Mouse (Mus musculus) left cerebral cortex, adult 18-20 months (tissue): Measurements from ENCODE around the gene Mia2. TPM values are rescaled to one million over a fixed set of nuclear protein-coding genes. Genes with fewer than 3 reads are reported as not detected.

Experiments used
- DNase-seq, 2 experiments: peaks; one replicate each; pipeline ENCODE4 v3.0.0; 2021 to 2022; ENCODE audit warnings: low spot score in 2 of 2, mixed read lengths in 1 of 2
- total RNA-seq, 2 experiments: library from RNA; stranded (reverse); gene quantifications; 2 replicates each; pipeline ENCODE4 v1.2.3; 2021

The Mia2 gene
- total RNA-seq, 2 experiments from 2014 or later, result 38.5 to 44.4 TPM

GRCm38 (mm10) chr12:59161091-59161490 is 65.5 kb downstream of the Mia2 start:
- no peak for DNase-seq

- DNase-seq, result no peak
Measured at GRCm38 (mm10) chr12:59162797-59163196, 67.2 kb downstream of the Mia2 start.

GRCm38 (mm10) chr12:59164522-59164921 is 68.9 kb downstream of the Mia2 start:
- DNase-seq, result no peak

GRCm38 (mm10) chr12:59166557-59166956 is 71.0 kb downstream of the Mia2 start:
- DNase-seq, result no peak

GRCm38 (mm10) chr12:59169935-59170334 is 74.3 kb downstream of the Mia2 start:
- no peak for DNase-seq

GRCm38 (mm10) chr12:59177814-59178213 is 82.2 kb downstream of the Mia2 start:
- DNase-seq, result peak in 1 of 2 experiments; percentile 23

GRCm38 (mm10) chr12:59188086-59188682 is 92.6 kb downstream of the Mia2 start:
- no peak for DNase-seq

GRCm38 (mm10) chr12:59193637-59194036 is 98.0 kb downstream of the Mia2 start:
- no peak for DNase-seq

- no peak for DNase-seq
Measured at GRCm38 (mm10) chr12:59194341-59195003, 98.9 kb downstream of the Mia2 start.

GRCm38 (mm10) chr12:59195065-59195464 is 99.5 kb downstream of the Mia2 start:
- DNase-seq, result no peak

- no peak for DNase-seq
Measured at GRCm38 (mm10) chr12:59195941-59196340, 100.3 kb downstream of the Mia2 start.

- no peak for DNase-seq
Measured at GRCm38 (mm10) chr12:59198750-59199149, 103.2 kb downstream of the Mia2 start.

- DNase-seq, result no peak
Measured at GRCm38 (mm10) chr12:59199361-59199760, 103.8 kb downstream of the Mia2 start.

GRCm38 (mm10) chr12:59205571-59205970 is 110.0 kb downstream of the Mia2 start:
- no peak for DNase-seq

GRCm38 (mm10) chr12:59206208-59206999 is 110.8 kb downstream of the Mia2 start:
- no peak for DNase-seq

GRCm38 (mm10) chr12:59207000-59207390 is 111.4 kb downstream of the Mia2 start:
- DNase-seq, result no peak

- DNase-seq, result no peak
Measured at GRCm38 (mm10) chr12:59207814-59208213, 112.2 kb downstream of the Mia2 start.

- DNase-seq, result no peak
Measured at GRCm38 (mm10) chr12:59216176-59216575, 120.6 kb downstream of the Mia2 start.

- DNase-seq, result no peak
Measured at GRCm38 (mm10) chr12:59216676-59217266, 121.2 kb downstream of the Mia2 start.

- DNase-seq, result no peak
Measured at GRCm38 (mm10) chr12:59217331-59217730, 121.7 kb downstream of the Mia2 start.

- peak; percentile 43 to 60 for DNase-seq
Measured at GRCm38 (mm10) chr12:59218640-59219321, 123.2 kb downstream of the Mia2 start.
